Mouse (Mus musculus) layer of hippocampus, postnatal 25 days (tissue): ENCODE results near the gene Mob1b. TPM values are rescaled to one million over a fixed set of nuclear protein-coding genes. Genes with fewer than 3 reads are reported as not detected.
A peak's percentile ranks its signal among the peaks of the same experiment; 100 is the strongest.
"Not testable (repeated sequence)": the region's sequence is repeated elsewhere in the genome, so short reads cannot be mapped to it uniquely, and the experiment has no call there.

Experiments
- DNase-seq, 2 experiments: peaks; one replicate each; pipeline ENCODE4 v3.0.0; 2022; ENCODE audit warnings: mixed read lengths in 2 of 2, low spot score in 1 of 2; ENCODE audit errors: extremely low spot score in 1 of 2
- total RNA-seq, 2 experiments: library from RNA; stranded (reverse); gene quantifications; 2 replicates each; pipeline ENCODE4 v1.2.3; 2021

Gene Mob1b
- total RNA-seq, 2 experiments from 2014 or later: 27.0 to 34.1 TPM

DNA sequence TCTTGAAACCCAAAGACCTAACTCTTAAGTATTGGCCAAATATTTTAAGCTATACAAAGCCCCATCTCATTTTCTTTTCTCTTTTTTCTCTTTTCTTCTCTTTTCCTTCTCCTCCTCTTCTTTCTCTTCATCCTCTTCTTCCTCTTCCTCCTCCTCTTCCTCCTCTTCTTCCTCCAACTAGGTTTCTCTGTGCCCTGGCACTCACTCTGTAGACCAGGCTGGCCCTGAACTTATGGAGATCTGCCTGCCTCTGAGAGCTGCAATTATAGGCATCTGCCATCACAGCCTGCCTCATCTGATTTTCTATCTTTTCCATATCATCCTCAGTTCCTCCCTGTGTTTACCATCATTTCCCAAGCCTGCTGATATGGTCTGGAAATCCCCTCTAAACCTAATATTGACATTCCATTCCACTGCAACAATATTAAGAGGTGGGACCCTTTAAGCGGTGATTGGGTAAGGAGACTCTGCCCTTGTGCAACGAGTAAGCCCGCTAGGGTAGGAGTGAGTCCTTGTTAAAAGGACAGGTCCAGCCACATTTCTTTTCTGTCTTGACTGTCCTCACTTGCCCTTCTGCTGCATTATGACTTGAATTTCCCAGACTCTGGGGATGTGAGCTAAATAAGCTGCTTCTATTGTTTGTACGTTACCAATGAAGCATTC, 21.3 kb upstream of the Mob1b start:
- no peak for DNase-seq

DNA sequence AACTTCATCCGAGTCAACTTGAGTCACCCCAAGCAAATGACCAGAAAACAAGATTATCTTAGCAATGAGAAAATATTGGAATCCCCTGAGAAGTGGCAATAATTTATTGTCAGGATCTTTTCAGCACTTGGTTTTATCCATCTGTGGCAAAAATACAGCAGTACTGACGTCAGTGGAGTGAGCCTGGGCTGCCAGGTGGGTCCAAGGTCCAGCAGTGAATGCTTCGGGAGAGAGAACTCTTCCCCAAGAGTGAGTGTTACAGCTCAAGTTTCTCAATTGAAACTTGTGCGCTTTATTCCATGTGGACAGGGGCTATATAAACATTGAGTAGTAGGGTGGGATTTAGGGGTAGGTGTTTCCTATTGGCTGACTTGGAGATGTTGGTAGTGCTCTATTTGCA, 18.6 kb upstream of the Mob1b start:
- DNase-seq: no peak

DNA sequence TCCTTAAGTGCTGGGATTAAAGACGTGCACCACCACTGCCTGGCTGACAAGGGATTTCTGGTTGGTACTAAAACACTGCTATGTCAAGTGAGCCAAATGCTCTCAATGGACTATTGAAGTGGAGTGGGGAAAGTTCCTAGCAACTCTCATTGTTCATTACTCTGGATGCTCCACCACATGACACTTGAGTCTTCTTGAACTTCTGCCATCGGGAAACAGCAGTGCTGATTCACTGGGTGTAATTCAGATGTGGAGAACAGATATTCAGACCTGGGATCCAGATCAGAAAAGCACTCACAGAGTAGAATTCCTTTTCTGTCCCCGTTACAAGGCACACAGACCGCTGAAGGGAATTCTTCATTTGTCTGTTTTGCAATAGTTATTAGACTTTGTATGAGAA, 17.1 kb upstream of the Mob1b start:
- DNase-seq: no peak

DNA sequence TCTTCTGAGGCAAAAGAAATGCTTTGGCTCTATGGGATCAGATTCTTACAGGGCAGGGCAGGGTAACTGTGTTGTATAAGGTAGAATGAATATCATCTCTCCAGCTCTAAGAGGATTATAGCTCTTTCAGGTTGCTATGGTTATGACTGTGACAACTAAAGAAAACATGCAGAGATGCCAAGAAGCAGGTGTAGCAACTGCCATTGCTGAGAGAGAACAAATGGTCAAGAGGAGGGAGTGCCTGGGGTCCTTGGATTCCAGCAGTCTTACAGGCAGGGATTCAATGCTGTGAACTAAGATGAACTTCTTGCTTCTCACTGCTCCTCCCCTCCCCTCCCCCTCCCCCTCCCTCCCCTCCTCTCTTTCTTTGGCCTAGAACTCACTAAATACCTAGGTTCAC, 9.5 kb upstream of the Mob1b start:
- no peak for DNase-seq

DNA sequence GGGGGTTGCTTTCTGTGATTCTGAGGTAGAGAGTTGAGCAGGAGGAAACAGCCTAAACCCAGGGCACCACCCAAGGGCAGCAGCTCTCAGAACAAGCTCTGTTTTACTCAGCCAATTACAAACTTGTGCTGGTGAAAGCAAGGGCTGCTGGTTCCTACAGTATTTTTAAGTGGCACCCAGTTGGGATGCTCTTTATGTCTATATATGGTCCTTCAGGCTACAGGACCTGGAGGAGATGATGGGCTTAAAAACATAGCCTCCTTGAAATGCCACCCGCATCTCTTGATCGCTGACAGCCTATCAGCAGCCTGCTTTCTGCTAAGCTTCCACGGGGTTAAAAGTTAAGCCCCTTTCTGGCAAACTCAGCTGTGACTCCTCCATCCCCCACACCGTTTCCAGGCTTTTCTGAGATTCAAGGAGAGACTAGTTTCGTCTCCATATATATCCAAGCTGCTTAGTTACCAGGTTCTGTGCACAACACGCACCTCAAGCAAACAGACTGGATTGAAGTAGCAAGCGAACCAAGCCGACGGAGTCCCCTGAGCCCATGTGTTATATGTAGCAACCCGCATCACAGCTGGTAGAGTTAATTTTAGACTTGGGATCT, 8.9 kb upstream of the Mob1b start:
- no peak for DNase-seq

DNA sequence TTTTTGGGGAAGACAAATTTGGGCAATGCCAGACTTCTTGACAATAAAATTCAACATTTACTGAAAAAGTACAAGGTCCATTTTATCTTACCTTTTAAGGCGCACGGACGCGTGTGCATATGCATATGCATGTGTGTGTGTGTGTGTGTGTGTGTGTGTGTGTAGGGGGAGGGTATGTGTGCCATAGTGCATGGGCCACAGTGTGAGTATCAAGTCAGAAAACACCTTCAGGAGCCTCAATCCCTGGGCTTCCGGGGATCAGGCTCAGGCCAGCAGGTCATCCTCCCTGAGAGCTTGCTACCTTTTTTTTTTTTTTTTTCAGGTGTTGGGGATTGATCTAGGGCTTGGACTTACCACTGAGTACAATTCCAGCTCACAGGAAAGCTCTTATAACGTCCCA, 8.3 kb upstream of the Mob1b start:
- DNase-seq: no peak

DNA sequence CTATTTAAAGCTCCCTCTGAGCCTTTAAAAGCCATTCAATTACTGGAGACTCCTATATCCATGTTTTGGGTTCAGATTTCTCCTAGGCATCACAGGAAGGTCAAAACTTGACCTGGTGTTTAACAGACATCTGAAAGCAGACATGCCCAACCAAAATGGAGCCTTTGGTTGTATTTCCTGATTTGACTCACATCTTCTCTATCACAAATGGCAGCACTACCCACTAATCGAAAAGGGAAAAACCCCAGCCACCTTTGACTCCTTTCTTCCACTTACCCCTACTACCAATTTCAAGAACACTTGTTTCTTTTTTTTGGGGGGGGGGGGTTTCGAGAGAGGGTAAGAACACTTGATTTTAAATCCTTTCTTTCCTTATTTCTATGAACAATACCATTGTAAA, 3.7 kb upstream of the Mob1b start:
- no peak for DNase-seq

DNA sequence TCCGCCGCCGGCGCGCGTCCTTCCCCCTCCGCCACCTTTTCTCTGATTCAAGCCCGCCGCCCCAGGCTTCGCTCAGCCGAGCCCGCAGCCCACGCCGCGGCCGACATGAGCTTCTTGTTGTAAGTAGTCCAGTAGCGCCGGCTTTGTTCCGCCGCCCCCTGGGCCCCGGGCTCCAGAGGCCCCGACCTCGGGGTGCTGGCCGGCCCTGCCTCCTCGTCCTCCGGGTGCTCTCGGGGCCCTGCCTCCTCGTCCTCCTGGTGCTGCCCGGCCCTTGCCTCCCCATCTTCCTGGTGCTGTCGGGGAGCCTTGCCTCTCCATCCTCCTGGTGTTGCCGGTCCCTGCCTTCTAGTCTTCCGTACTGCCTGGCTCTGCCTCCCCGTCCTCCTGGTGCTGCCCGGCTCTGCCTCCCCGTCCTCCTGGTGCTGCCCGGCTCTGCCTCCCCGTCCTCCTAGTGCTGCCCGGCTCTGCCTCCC, 384 bp downstream of the Mob1b start:
- DNase-seq: no peak

DNA sequence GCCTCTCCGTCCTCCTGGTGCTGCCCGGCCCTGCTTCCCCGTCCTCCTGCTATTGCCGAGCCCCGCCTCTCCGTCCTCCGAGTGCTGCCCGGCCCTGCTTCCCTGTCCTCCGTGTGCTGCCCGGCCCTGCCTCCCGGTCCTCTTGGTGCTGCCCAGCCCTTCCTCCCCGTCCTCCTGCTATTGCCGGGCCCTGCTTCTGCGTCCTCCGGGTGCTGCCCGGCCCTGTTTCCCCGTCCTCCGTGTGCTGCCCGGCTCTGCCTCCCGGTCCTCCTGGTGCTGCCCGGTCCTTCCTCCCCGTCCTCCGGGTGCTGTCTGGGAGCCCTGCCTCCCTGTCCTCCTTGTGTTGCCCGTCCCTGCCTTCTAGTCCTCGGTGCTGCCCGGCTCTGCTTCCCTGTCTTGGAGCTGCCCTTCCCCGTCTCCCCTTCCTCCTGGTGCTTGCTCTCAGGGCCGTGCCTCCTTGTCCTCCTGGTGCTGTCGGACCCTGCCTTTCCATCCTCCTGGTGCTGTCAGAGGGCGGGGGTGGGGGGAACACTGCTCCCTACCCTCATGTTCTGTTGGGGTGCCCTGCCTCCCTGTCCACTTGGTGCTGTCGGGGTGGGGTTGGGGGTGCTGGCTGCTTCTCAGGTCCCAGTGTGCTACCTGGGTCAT, 1.0 kb downstream of the Mob1b start:
- peak; percentile 29 to 31 for DNase-seq

DNA sequence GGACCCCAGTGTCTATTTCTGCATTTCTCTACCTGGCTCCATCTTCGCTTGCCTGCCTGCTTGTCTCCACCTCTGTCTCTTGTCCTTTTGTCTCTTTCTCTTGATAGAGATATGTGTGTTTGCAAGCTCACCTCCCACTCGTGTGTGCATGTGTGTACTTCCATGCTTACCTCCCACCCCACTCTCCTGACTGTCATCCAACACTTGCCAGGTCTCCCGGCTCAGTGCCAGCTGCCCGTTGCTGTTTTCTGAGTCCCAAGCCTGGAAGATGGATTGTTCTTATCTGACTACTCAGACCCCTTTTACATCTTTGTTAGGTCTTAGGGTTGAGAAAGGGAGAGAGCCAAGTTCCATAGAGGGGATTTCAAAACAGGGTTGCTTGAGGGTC, 1.6 kb downstream of the Mob1b start:
- peak in 1 of 2 experiments; percentile 19 for DNase-seq

DNA sequence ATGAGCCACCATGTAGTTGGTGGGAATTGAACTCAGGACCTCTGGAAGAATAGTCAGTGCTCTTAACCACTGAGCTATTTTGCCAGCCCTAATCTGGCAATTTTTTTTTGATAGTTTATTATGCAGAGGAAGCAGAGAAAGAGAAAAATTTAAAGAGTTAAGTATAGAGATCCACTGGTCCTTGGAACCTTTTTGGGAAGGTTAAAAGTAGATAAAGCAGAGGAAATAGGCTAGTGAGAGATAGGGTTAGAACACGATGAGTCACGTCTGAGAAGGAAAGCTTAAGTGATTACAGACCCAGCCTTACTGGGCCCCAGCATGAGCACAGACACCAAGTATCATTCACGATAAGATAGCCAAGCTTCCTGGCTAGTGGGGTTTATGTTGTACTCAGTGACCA, 3.4 kb downstream of the Mob1b start:
- no peak for DNase-seq

DNA sequence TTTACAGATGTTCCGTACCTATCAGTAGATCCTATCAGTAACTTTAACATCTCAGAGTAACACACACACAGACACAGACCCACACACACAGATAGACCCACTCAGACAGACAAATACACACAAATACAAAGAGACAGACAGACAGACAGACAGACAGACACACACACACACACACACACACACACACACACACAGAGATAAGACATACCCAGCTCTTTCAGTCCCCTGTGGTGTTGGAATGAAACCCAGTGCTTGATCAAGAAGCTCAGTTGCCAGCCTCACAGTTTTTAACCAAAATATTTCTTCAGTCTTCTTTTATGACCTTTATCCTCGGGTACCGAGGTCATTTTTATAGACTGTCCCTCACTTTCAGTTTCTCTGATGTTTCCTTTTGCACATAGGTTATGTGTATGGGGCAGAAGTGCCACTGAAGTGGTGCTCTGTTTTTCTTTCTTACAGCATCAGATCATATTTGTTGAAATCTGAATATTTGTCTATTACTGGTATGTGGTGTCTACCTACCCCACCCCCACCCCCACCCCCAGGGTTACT, 7.0 kb downstream of the Mob1b start:
- no peak for DNase-seq

DNA sequence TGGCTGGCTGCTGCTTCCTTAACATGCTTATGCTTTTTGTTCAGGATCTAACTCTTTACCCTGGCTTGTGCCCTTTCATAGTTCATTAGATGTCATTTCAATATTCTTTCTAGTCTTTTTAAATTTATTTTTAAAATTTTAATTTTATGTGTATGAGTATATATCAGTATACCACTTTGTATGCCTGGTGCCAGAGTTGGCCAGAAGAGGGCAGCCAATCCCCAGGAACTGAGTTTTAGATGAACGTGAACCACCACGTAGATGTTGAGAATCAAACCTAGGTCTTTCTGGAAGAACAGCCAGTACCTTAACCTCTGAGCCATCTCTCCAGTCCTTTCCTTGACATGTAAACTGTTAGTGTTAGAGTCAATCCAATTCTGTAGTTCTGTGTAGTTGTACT, 14.1 kb downstream of the Mob1b start:
- DNase-seq: peak in 1 of 2 experiments; percentile 17

DNA sequence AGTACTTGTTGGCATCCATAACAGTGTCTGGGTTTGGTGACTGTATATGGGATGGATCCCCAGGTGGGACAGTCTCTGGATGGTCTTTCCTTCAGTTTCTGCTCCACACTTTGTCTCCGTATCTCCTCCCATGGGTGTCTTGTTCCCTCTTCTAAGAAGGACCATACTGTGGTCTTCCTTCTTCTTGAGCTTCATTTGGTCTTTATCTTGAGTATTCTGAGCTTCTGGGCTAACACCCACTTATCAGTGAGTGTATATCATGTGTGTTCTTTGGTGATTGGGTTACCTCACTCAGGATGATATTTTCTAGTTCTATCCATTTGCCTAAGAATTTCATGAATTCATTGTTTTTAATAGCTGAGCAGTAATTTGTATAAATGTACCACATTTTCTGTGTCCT, 20.4 kb downstream of the Mob1b start:
- DNase-seq: not testable (repeated sequence)

DNA sequence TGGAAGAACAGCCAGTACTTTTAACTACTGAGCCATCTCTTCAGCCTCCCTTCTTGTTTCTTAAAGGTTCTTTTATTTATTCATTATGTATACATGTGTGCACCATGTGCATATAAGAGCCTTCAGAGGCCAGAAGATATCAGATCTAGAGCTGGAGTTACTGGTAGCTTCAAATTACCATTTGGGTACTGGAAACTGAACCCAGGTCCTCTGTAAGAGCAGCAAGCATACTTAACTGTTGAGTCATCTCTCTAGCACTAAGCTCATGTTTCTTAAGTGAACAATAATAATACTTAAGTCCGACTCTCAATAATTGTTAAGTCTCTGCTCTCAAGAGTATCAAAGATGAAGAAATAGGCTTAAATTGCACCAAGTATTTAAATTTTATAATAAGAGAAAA, 27.1 kb downstream of the Mob1b start:
- no peak for DNase-seq

DNA sequence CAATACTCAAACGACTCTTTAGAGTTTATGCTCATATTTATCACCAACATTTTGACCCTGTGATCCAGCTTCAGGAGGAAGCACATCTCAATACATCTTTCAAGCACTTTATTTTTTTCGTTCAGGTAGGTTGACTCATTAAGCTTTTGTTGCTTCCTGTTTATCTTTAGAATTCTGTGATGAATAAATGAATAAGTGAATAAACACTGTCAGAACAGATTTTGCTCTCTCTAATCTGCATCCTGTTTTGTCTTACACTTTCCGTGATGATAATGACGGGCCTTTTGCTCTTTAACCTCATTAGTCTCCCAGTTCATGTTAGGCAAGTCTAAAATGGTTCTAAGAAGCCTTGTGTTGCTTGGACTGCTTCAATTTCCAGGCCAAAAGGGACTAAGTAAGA, 32.5 kb downstream of the Mob1b start:
- DNase-seq: no peak

DNA sequence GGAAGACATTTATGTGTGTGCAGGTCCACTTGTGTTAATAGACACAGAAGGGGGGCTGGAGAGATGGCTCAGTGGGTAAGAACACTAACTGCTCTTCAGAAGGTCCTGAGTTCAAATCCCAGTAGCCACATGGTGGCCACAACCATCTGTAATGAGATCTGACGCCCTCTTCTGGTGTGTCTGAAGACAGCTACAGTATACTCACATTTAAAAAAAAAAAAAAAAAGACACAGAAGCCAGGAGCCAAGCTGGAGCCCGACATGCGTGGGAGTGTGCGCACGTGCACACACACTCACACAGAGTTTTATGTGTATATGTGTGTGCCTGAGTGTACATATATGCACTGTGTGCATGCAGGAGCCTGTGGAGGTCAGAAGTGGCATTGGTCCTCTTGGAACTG, 42.0 kb downstream of the Mob1b start:
- no peak for DNase-seq

DNA sequence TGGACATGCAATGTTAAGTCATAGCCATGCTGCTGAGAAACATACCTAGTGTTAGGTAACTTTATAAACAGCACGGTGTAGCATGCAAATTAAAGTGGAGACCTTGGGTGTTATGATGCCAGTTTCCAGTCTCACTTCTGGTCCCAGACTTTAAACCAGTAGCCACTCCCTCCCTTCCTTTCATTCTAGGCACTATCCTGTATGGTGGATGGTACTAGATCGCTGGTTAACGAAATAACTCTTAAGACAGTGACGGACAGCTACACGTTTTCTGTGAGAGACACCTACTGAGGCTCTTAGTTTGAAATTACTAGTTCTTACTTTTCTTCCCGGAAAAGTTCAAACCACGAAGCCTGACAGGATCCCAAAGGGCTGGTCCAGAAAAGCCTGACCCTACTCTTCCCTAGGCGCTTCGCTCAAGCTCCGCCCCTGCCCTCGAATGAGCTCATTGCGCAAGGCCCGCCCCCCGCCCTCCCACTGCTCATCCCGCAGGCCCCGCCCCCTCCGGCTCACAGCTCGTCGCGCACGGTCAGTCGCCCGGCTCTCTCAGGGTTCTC, 43.9 kb downstream of the Mob1b start:
- DNase-seq: no peak

DNA sequence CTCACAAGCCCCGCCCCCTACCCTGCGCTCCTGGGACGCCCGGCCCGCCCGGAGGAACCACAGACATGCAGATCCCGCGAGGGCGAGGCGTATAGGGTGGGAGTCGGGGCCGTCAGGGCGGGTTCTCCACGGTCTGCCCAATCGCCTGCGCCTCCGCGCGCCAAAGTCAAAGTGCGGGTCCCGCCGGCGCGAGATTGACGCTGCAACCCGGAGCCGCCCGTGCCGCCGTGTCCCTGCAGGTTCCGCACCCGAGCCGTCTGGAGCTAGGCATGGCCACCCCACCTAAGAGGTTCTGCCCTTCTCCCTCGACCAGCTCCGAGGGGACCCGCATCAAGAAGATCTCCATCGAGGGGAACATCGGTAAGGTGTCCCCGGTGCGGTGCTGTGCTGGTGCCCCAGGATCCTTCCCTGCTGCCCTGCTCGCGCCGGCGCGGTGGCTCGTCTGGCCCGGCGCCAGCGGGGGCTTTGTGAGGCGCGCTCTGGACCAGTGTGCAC, 44.4 kb downstream of the Mob1b start, which contains the start of gene Dck:
TSS of gene Dck (plus strand) at position 10 of the 495 bp plus-strand sequence.
- DNase-seq: peak; percentile 92 to 93

DNA sequence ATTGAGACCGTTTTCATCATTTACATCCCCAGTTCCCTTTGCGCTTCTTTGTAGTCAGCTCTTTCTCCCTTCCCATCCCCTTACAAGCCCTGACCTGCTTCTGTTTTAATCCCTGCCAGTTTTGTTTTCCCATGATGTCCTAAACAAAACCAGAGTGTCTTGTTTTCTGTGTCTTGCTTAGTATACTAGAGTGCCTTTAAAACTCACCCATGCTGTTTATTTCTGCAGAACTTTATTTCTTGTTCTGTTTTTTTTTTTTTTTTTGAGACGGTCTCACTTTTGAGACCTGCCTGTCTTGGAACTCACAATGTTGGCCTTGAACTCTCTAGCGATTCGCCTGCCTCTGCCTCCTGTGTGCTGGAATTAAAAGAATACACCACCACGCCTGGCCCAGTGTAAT, 44.9 kb downstream of the Mob1b start:
- no peak for DNase-seq

DNA sequence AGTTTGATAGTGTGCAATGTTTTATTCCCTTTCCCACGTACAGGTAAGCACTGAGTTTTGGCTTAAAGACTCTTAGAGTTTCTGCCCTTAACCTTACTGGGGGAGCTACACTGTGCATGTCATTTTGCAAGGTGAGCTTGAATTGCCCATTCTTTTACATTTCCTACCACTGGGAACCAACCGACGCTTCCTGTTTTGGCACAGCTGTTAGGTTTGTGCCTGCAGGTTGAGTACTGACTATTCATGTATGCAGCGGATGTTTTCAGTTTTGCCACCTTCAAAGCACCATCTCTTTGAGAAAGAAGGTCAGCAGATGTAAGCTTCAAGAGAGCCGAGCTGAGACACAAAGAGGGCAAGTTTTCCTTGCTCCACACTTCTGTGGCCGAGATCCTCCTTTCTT, 45.5 kb downstream of the Mob1b start:
- no peak for DNase-seq
